Mouse (Mus musculus): ENCODE data around the gene Man2a2.

DNA sequence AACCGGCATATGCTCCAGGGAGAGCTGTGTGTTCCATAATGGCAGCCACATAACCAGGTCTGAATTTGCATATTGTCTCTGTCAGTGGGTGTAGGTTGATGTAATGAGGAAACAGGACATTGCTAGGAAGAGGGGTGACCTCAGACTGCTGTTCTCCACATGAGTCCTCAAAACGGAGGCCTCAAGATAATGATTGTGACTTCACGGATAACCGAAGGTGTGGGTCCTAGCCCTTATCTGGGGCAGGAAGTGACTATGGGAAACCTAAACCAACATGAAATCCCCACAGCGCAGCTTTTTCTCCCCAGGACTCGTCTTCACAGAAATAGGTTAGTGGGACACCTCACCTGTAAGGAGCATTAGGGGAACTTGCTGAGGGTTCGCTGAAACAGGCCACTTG, 45.8 kb upstream of the Man2a2 start:
- TF ChIP-seq CTCF (conservative IDR thresholded peaks at IDR 0.05; ENCODE audit: low read length) (no peak), NANOG (IDR thresholded peaks at IDR 0.05; ENCODE audit: borderline replicate concordance, low read length) (no peak), POU5F1 (IDR thresholded peaks at IDR 0.05; ENCODE audit: borderline replicate concordance, low read length) (no peak)
